Mouse (Mus musculus) T-helper 1 cell (primary cell): ENCODE data around the gene 1700016C15Rik.

Experiments used
- in situ Hi-C: fragments of 300-600 bp; cut with MboI, MseI; formaldehyde crosslinking; loops from one replicate; pipeline ENCODE4 v1.15.1; 2025; ENCODE audit warnings: high pct_unique_total_duplicates

Gene 1700016C15Rik

DNA sequence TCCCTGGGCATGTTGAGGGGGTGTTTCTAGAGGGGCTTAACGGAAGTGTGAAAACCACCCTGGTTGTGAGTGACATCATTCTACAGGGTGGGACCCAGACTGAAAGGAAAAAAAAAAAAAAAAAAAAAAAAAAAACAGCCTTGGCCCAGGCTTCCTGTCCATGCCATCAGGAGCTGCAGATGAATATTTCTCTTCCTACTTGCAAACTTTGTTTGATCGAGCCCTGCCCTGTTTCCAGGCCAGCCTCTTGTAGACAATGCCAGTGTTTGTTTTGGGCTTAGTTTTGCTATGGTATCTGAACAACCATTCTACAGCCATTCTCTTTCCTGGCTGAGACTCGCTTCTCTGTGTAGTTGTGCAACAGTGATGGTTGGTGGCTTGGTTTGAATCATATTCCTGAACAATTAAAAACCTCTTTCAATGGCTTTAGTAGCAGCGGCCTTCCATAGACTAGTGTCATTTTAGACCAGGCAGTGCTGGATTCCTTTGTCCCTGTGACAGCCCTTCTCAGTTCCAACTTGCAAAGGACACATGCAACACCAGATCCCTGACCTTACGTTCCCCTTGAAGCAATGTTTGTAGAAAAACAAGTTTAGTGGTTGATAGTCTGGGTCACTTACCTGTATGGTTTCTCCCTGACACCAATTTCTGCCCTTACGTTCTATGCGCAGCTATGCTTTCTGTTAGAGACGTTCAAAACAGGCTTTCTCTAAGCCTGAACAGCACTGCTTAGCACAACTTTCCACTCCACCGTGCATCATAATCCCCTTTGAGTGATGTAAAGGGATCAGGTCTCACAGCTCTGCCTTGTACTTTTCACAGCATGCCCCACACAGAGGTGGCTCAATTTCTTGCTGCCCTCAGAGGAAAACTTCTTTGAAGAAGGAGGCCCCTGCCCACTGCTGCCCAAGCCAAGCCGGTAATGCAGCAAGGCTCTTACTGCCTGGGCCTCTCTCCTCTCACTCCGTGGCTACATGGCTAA, at the start of gene 1700016C15Rik:
Gene 1700016C15Rik (plus strand): TSS at position 772 of the 982 bp plus-strand sequence.
- in situ Hi-C loops = no loop called here

GRCm38 (mm10) chr1:177681239-177681638, 48.4 kb upstream of the 1700016C15Rik start:
- in situ Hi-C loops = no loop called here

DNA sequence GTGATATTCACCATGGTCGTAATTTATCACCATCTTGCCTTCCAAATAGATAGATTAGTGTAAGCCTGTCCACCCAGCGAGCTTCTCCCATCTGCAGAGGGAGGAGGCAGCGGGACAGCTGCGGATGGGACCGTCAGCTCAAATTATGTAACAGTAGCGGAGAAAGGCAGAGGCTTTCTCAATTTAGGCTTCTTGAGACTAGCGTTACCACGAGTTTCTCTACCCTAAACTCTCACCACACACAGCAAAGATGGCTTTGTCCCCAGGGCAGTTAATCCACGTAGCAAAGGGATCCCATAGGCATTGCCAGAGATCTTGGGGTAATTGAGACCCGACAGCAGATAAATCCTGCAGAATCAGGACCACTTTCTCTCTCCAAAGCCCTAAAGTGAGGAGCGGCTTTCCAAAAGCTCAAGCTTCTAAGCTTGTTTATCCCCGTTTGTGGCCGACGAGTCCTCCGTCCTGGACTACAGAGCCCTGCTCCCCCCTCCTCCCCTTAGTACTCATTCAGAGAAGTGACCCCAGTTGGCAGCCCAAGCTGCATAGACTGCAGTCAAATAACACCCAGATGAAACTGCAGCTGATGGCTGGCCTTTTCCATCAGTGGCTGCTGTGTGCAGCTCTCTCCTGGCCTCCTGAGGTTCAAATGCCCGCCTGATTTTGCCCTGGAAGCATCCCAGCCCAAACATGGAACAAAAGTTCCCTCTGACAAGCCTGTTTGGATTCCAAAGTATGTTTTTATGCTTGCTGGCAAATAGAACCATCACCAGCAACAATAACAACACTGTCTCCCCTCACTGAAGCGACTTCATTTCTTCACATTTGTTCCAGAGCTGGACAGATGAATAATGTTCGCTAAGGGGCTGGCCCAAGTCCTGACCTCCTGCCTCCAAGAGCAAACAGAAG, 45.4 kb upstream of the 1700016C15Rik start:
- in situ Hi-C loops = no loop called here

GRCm38 (mm10) chr1:177684901-177685300, 44.7 kb upstream of the 1700016C15Rik start:
- in situ Hi-C loops = loop anchor here (5.0 kb wide), 1 partner anchor 488 kb away; no protein-coding TSS in a partner anchor

GRCm38 (mm10) chr1:177686137-177686536, 43.5 kb upstream of the 1700016C15Rik start:
- in situ Hi-C loops = loop anchor here (5.0 kb wide), 1 partner anchor 489 kb away; no protein-coding TSS in a partner anchor

DNA sequence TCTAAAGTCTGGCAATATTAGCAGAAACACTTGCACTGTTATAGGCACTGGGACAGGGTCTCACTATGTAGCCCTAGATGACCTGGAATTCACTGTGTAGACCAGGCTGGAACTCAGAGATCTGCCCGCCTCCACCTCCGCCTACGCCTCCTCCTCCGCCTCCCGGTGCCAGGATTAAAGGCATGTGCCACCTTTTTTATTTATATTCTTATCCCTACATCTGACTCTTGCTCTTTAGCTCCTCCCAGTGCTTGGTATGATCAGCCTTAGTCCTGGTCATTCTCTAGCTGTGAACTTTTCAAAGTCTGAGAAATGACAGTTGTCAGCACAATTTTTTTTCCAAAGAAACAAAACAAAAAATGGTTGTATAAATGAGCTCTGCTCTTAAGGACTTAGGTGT, 42.6 kb upstream of the 1700016C15Rik start:
- in situ Hi-C loops = loop anchor here (5.0 kb wide), 1 partner anchor 490 kb away; no protein-coding TSS in a partner anchor

- in situ Hi-C loops = no loop called here
Measured at GRCm38 (mm10) chr1:177692491-177692890, 37.1 kb upstream of the 1700016C15Rik start.

DNA sequence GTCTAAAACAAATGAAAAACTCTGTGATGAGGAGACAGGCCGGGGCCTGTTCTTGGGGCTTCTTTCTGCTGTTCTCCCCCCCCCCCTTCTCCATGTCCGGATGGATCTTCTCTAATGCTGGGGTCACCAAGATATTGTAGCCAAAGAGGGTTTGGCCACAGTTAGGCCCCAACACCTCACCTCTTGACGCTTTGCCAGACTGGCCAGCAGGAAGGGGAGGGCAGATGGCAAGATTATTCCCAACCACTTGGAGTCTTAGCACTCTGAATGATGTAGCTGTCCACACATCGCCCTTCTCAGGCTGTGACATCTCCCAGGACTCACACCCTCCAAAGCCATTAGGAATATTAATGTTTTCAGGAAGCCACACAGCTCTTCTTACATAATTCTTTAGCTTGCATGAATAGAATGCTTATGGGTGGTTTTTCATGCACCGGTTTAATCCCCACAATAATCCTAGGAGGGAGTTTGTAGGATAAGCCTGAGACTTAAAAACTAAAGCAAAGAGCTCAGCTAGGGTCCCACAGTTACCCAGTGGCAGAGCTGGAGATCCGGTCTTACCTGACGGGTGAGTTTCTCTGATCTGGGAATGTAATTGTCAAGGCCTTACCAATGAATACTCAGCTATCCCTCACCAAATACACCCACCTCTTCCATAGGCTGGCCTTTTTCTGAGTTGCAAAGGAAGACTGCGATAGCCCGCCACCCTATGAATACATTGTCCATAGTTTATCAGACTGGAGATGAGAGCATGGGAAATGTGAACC, 35.9 kb upstream of the 1700016C15Rik start:
- in situ Hi-C loops = no loop called here

GRCm38 (mm10) chr1:177700560-177700959, 29.1 kb upstream of the 1700016C15Rik start:
- in situ Hi-C loops = loop anchor here (5.0 to 10.0 kb wide), 2 partner anchors 288 to 816 kb away; no protein-coding TSS in a partner anchor

DNA sequence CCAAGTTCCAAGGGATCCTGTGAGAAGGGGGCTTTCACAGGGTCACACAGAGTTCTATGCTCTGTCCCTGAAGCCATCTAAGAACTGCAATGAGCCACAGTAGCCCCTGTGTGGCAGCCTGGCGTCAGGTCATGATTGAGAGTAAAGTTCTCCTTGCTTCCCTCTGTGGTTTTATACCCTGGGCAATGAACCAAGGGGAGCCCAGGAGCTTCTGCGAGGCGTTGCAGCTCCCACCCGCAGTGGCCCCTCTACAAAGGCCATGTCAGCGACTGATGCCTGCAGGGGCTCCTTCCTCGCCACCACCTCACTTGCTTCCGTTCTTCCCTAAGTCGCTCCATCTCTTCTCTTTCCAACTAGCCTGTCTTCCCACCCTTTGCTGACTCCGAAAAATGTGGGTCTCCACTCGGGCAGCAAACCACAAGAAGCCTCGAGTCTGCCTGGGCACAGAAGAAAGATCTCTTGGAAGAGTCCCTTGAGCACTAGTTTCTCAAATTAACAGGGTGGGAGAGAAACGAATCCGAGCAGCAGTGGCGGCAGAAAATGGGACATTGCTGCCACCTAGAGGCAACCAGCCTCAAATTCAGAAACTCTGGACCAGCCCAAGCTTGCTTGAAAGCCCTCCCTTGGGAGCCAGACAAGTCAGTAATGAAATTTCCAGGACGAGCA, 27.0 kb upstream of the 1700016C15Rik start:
- in situ Hi-C loops = loop anchor here (5.0 to 10.0 kb wide), 2 partner anchors 290 to 818 kb away; no protein-coding TSS in a partner anchor

DNA sequence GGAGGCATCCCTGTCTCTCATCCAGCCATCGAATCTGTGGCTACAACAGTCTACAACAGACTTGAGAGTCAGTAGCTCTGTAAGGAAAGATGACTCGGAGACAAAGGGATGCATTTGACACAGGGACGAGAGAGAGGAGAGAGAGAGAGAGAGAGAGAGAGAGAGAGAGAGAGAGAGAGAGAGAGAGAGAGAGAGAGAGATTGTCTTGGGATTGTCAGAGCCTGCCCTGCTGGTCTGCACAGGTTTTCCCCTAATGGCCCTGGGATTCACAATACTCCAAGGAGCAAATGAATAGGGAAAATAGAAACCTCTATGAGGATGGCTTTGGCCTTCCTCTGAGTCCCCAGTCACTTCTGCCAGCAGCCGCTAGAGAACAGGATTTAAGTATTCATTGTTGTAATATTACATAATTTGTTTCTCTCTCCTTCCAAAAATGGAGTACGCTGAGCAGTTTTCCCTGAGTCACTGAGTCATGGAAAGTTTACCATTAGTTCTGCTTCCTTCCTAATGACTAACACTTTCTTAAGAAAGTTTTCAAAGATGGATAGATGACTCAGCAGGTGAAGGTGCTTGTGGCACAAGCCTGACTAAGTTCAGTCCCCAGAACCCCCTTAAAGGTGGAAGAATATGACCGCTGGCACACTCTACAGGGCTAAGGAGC, 26.3 kb upstream of the 1700016C15Rik start:
- in situ Hi-C loops = loop anchor here (5.0 to 10.0 kb wide), 2 partner anchors 291 to 818 kb away; no protein-coding TSS in a partner anchor

DNA sequence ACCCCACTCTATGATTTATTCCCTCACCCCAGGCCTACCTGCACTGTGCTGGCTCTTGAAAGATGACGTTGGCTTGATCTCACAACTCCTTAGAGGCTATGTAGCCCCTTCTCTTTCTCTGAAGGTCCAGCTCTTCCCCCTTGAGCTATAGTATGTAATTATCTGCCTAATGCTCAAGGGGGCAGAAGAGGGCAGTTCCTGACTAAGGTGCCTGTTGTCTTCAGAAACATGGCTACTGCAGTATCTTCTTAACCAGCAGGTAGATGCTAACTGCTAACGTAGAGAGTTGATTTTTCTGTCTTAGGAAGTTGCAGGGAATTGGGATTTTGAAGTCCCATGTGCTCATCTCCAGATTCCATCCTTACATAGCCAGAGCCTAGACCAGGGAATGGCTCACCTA, 24.4 kb upstream of the 1700016C15Rik start:
- in situ Hi-C loops = loop anchor here (10.0 kb wide), 1 partner anchor 820 kb away; no protein-coding TSS in a partner anchor

GRCm38 (mm10) chr1:177707571-177707970, 22.0 kb upstream of the 1700016C15Rik start:
- in situ Hi-C loops = loop anchor here (10.0 kb wide), 1 partner anchor 823 kb away; no protein-coding TSS in a partner anchor

DNA sequence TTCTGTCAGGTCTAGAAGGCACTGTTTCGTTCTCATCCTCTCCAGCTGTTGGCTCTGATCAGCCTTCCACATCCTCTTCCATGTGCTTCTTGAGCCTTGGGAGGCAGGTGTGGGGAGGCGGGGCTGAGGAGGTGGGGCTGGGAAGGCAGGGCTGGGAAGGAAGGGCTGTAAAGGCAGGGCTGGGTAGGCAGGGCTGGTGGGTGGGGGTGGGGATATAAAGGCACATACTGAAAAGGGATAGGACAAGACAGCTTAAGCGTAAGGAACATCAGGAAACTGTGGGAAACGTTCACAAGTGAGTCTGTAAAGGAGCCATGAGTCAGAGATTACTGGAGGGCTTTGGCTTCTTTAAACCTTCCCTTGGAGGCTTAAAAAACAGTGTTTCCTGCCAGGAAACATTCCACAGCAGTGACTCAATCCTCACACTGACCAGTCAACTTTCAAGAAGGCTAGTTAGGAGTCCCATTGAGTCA, 21.0 kb upstream of the 1700016C15Rik start:
- in situ Hi-C loops = loop anchor here (10.0 kb wide), 1 partner anchor 824 kb away; no protein-coding TSS in a partner anchor

GRCm38 (mm10) chr1:177711000-177711399, 18.6 kb upstream of the 1700016C15Rik start:
- in situ Hi-C loops = no loop called here

- in situ Hi-C loops = no loop called here
Measured at GRCm38 (mm10) chr1:177711418-177711817, 18.2 kb upstream of the 1700016C15Rik start.

DNA sequence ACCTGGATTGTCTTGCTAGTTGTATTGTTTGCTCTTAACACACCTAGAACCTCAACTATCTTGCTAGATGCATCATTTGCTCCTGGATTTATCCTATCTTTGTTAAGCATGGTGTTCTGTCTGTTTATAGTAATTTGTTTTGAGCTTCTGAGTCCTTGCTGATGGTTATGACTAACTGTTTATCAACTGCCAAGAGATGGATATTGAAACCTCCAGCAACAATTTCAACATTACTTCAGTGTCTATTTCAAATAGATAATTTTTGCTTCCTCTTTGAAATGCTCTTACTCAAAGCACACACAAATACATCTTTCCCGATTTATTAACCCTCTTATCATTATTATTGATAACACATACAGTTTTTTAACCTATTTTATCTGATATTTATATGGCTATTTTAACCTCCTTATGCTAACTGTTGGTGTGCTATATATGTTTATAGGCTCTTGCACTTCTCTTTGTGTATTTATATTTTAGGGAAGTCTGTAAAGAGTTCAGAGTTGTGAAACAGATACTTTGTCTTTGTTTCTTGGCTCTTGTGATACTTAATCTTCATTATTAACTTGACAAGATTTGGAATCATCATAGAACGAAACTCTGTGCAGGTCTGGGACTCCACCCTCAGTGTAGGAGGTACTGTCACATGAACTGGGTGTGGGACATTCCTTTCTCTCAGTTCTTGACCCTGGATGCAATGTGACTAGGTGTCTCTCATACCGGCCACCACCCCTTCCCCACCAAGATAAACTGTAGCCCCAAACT, 15.8 kb upstream of the 1700016C15Rik start:
- in situ Hi-C loops = no loop called here

DNA sequence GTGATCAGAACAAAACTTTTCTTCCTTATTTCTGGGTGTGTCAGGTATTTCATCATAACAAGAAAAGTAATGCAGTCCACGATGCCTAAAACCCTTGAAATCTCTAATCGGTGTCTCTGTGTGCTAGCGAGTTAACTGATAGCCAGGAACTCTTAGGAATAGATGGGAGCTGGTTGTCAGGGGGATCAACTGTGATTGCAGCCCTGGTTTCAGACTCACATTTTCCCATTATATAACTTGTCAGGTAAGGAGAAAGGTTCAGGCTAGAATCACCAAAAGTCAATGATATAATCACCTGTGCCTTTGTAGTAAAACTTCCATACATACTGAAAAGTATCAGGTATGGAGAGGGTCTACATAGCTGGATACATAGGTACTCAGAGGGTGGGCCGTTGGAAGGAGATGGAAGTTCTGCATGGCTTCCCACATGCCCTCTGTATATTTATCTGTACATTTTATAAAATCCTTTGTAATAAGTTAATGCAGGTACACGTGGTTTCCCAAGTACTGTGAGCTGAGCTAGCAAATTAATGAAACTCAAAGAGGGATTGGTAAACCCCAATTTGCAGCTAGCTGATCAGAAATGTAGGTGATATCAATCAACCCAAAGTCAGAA, 15.1 kb upstream of the 1700016C15Rik start:
- in situ Hi-C loops = no loop called here
